In genomic region chr2:34668440-34669191, GRCm38 (mm10) we compare ENCODE assay signal across 10 mouse cellular contexts.
DNase-seq lines count a peak whose midpoint lies in the region; ATAC-seq and TF ChIP-seq lines count a peak whose summit lies in the region.
"Had no signal": no experiment of that assay in that cellular context is flagged by ENCODE, and none has a peak within 500 bp of the region (broad histone marks: within the 10 kb centered on the region; RNA-seq: fewer than 3 reads in every experiment).

No protein-coding gene starts in this region.

- no peaks in the 10 kb centered on the region for H3K36me3 ChIP-seq in midbrain, embryonic 11.5 days (ENCODE audit: control insufficient read depth, insufficient read depth, low read length)
- no peaks in the 10 kb centered on the region for H3K36me3 ChIP-seq in midbrain, embryonic 13.5 days
- H3K36me3 ChIP-seq in intestine, postnatal 0 days (ENCODE audit: control insufficient read depth, insufficient read depth): no peaks in the 10 kb centered on the region
- no peaks in the 10 kb centered on the region for H3K36me3 ChIP-seq in stomach, embryonic 15.5 days

- peak; percentile 67 to 76 for DNase-seq in cerebellum, postnatal 14 days
- no peak for DNase-seq in cerebellum, adult 18-20 months
- peak; percentile 84 for DNase-seq in midbrain, embryonic 11.5 days (ENCODE audit: low spot score, missing footprints)
- DNase-seq in kidney, postnatal 36 days: no peak
- no peak for DNase-seq in embryo, embryonic 10.5 days (ENCODE audit: low spot score)
- DNase-seq: cerebellum, postnatal 36 days had no signal

- H3K27ac ChIP-seq in midbrain, embryonic 11.5 days (ENCODE audit: low read depth, low read length): no peak overlapping the region
- H3K27ac ChIP-seq in midbrain, embryonic 13.5 days: no peak overlapping the region
- no peak overlapping the region; the same call in 1 of the 2 replicates for H3K27ac ChIP-seq in intestine, postnatal 0 days (ENCODE audit: low read depth, low read length)
- no peak overlapping the region for H3K27ac ChIP-seq in stomach, embryonic 15.5 days
- H3K27ac ChIP-seq: liver, embryonic 14.5 days had no signal

- no peaks in the 10 kb centered on the region for H3K9me3 ChIP-seq in midbrain, embryonic 11.5 days (ENCODE audit: control insufficient read depth, low read length)
- H3K9me3 ChIP-seq in midbrain, embryonic 13.5 days: no peaks in the 10 kb centered on the region
- H3K9me3 ChIP-seq in intestine, postnatal 0 days (ENCODE audit: control insufficient read depth): no peaks in the 10 kb centered on the region
- no peaks in the 10 kb centered on the region for H3K9me3 ChIP-seq in stomach, embryonic 15.5 days

- H3K27me3 ChIP-seq in midbrain, embryonic 11.5 days (ENCODE audit: control insufficient read depth, insufficient read depth, low read length): no peaks in the 10 kb centered on the region
- H3K27me3 ChIP-seq in midbrain, embryonic 13.5 days: no peaks in the 10 kb centered on the region; the same call in 1 of the 2 replicates
- H3K27me3 ChIP-seq in intestine, postnatal 0 days (replicated peaks; ENCODE audit: control insufficient read depth, insufficient read depth, low read length): no peaks in the 10 kb centered on the region
- no peaks in the 10 kb centered on the region for H3K27me3 ChIP-seq in stomach, embryonic 15.5 days (replicated peaks)

- peaks cover 3% of the 10 kb centered on the region; the same call in 1 of the 2 replicates for H3K4me1 ChIP-seq in midbrain, embryonic 11.5 days (ENCODE audit: control insufficient read depth, insufficient read depth, low read length)
- H3K4me1 ChIP-seq in midbrain, embryonic 13.5 days (replicated peaks): peaks cover 31% of the 10 kb centered on the region
- 0 out of 2 replicates have a peak, but pooled peaks cover 4% of the 10 kb centered on the region for H3K4me1 ChIP-seq in intestine, postnatal 0 days (replicated peaks; ENCODE audit: control insufficient read depth, insufficient read depth, low read length)
- H3K4me1 ChIP-seq in stomach, embryonic 15.5 days: peaks cover 16% of the 10 kb centered on the region

- 50% methylated on average over 17 of the region's 17 CpGs for WGBS in midbrain, embryonic 11.5 days
- 49% methylated on average over 17 of the region's 17 CpGs for WGBS in midbrain, embryonic 13.5 days
- 26% methylated on average over 17 of the region's 17 CpGs for WGBS in intestine, postnatal 0 days
- WGBS in stomach, embryonic 15.5 days: 30% methylated on average over 16 of the region's 17 CpGs

- no peak for ATAC-seq in midbrain, embryonic 11.5 days (ENCODE audit: low FRiP score)
- no peak for ATAC-seq in midbrain, embryonic 13.5 days
- 0 out of 2 replicates have a peak, but pooled peaks have one; percentile 48 for ATAC-seq in intestine, postnatal 0 days
- ATAC-seq in stomach, embryonic 15.5 days (ENCODE audit: insufficient read depth, low FRiP score, low read depth): peak; percentile 13; the same call in 1 of the 2 replicates

- H3K4me2 ChIP-seq in midbrain, embryonic 11.5 days: no peak overlapping the region
- H3K4me2 ChIP-seq in midbrain, embryonic 13.5 days (replicated peaks): no peak overlapping the region
- peak overlapping the region; percentile 27; the same call in 1 of the 2 replicates for H3K4me2 ChIP-seq in intestine, postnatal 0 days (replicated peaks; ENCODE audit: low read depth)
- peak overlapping the region; percentile 1; the same call in 1 of the 2 replicates for H3K4me2 ChIP-seq in stomach, embryonic 15.5 days

- no peak for TF ChIP-seq CTCF in intestine, postnatal 0 days (IDR thresholded peaks at IDR 0.05; ENCODE audit: low read depth)

- H3K9ac ChIP-seq in midbrain, embryonic 11.5 days (ENCODE audit: low read length): no peak overlapping the region
- H3K9ac ChIP-seq in midbrain, embryonic 13.5 days (replicated peaks): no peak overlapping the region
- no peak overlapping the region for H3K9ac ChIP-seq in intestine, postnatal 0 days (ENCODE audit: low read depth, low read length)
- H3K9ac ChIP-seq in stomach, embryonic 15.5 days: no peak overlapping the region
- H3K9ac ChIP-seq: liver, embryonic 14.5 days had no signal

- no peak overlapping the region for H3K4me3 ChIP-seq in midbrain, embryonic 11.5 days (ENCODE audit: low read depth, low read length)
- no peak overlapping the region for H3K4me3 ChIP-seq in midbrain, embryonic 13.5 days (replicated peaks)
- no peak overlapping the region for H3K4me3 ChIP-seq in intestine, postnatal 0 days (ENCODE audit: low read depth, low read length)
- no peak overlapping the region for H3K4me3 ChIP-seq in stomach, embryonic 15.5 days (replicated peaks)

Comparison
In these comparisons a context has a peak if more than half of its experiments do, and no peak if none do; other contexts are left out.
1. DNase-seq: peak in cerebellum, postnatal 14 days (2 of 2) and midbrain, embryonic 11.5 days (single experiment); none in cerebellum, adult 18-20 months (0 of 2), kidney, postnatal 36 days (0 of 2) and embryo, embryonic 10.5 days (single experiment).
2. ATAC-seq: peak in intestine, postnatal 0 days (single experiment) and stomach, embryonic 15.5 days (single experiment); none in midbrain, embryonic 11.5 days (single experiment) and midbrain, embryonic 13.5 days (single experiment).
3. H3K4me2 ChIP-seq: peak in intestine, postnatal 0 days (single experiment) and stomach, embryonic 15.5 days (single experiment); none in midbrain, embryonic 11.5 days (single experiment) and midbrain, embryonic 13.5 days (single experiment).